Mouse (Mus musculus) hindlimb bud, embryonic 11.5 days (tissue): Measurements from ENCODE around the gene Jade3.

Source experiments
- DNase-seq: peaks from one replicate; pipeline ENCODE4 v3.0.0-alpha.2; 2012; ENCODE audit warnings: low read depth, low spot score; ENCODE audit errors: extremely low spot score

The Jade3 gene

DNA sequence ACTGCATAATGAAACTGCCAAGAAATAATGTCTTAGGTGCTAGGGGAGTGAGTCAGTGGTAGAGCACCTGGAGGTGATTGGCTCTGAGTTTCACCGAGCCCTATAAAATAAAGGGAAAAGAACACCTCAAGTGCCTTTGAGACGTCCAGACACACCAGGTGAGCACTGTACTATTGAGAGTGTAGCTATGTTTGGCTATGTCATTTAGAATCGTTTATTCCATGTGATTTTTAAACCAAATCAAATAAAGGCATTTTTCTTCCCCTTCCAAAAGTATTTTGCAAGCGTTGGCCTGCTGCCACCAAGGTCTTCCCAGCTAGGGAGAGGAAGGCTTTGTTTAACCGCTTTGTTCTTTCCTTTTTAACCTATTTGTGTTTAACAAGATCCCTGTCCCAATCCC, 122.1 kb downstream of the Jade3 start:
- no peak for DNase-seq

GRCm38 (mm10) chrX:20548011-20548879, 122.8 kb downstream of the Jade3 start:
- DNase-seq, result no peak

GRCm38 (mm10) chrX:20548880-20549440, 123.5 kb downstream of the Jade3 start:
- DNase-seq, result no peak

DNA sequence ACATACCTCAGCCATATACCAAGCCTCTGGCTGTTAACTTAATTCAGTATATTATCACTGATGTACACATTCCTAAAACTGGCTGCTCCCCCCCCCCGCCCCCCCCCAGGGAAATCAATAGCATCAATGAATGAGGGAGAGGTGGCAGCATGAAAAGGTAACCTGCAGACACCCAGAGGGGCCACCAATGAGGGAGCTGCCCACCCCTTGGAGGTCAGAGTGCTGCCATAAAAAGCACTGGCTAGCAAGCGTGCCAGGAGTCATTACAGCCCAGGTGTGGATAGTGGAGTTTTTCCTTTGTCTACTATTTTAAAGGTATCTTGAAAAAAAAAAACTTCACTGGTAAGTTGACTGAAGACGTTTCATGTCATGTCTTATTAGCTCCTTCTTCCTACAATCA, 124.0 kb downstream of the Jade3 start, which contains the start of gene Rgn:
TSS of gene Rgn (plus strand) at position 256 of the 400 bp plus-strand sequence.
- no peak for DNase-seq

GRCm38 (mm10) chrX:20552199-20552598, 126.7 kb downstream of the Jade3 start:
- DNase-seq, result no peak

- no peak for DNase-seq
Measured at GRCm38 (mm10) chrX:20561846-20562245, 136.4 kb downstream of the Jade3 start.

- no peak for DNase-seq
Measured at GRCm38 (mm10) chrX:20563941-20564340, 138.5 kb downstream of the Jade3 start.
